Mouse (Mus musculus) cerebellum, adult 11-12 months (tissue): Measurements from ENCODE around the gene Ranbp3.

Experiments used
- DNase-seq: peaks from one replicate; pipeline ENCODE4 v3.0.0; 2022

Gene Ranbp3

DNA sequence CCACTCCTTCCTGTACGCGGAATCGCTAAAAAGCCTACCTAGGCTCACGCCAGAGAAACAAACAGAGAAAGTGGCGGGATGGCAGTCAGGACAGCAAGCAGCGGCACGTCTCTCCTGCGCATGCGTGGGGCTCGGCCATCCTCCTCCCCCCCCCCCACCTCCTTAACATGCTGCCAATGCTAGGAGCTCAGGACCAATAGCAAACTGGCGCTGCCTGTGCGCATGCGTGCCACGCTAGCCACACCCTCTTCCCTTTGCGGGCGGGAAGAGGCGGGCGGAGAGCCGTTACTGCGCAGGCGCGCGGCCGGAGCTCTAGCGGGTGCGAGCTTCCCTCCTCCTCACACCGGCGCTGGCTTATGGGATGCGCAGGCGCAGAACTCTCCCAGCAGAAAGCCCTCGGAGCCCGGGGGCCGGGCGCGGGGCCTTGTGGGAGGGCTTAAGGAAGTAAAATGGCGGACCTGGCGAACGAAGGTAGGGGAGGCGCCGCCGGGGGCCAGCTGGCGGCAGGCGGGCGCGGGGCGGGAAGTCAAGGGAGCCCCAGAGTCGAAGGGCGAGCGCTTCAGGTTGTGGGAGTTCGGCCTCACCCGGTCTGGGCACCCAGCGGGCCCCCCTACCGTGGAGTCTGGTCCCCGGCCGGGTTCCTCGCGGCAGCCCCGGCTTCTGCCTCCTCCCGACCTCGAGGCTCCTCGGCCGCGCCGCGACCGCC is at the start of gene Ranbp3:
Gene Ranbp3 (plus strand): TSS at position 354 of the 706 bp plus-strand sequence.
- peak; percentile 100 for DNase-seq

DNA sequence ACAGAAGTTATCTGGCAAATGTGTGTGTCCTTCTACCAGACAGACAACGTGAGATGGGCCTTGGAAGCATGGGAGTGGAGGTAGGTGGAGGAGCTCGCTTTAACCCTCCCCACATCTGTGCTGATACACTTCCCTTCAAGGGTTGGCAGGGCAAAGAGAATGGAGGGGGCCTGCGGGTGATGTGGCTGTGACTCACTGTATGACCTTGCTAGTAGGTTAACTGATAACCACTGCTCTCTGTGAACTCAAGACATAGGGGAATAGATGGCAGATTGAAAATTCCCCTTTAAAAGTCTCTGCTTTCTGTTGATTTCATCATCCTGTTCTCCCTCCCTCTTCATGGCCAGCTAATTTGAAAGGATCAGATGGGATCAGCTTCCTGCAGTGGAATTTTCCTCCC is 47.6 kb upstream of the Ranbp3 start:
- DNase-seq, result peak; percentile 30

DNA sequence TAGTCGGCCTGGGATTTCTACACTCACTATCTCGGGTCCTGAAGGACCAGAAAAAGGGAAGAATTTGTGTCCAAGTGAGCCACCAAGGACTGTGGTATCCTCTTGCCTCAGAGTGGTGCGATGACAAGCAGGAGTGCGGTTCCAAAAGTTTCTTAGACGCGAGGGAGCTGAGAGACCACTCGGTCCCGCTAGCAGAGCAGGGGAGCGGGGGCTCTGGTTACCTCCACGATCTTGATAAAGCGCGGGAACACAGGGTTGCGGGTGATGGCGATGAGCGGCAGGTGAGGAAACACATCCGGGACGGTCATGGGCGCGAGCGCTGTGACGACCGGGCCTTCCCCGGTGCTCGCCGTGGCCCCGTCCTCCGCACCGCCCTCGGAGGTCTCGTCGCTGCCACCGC is 46.8 kb upstream of the Ranbp3 start:
- DNase-seq, result no peak

DNA sequence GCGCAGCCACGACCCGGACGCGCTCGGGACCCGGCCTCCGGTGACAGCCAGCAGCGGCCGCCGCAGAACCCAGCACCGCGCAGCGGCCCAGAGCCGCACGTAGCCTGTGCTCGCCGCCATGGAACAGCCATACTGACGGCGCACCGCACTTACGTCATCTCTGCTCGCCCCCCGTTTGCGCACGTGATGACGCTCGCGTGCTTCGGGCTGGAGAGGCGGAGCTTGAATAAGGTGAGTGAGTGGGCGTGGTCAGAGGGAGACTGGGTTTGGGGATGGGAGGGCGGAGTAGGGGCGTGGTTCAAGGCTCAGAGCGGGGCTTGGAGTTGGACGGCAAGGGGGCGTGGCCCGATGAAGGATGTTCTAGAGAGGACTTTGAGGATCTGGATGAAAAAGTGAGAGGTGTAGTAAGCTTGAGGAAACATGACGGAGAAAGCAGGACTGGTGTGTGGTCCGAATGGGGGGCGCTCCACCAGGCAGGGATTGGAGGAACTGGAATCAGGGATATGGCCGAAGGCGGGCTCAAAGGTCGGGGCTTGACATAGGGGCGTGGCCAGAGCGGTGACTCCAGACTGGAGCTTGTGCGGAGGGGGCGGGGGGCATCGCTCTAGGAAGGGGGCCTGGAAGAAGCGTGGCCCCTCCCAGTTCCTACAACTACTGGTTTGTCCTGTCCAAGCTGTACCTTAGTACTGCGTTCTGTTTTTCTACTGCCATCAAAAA is 46.2 kb upstream of the Ranbp3 start, which contains the start of gene Lonp1:
Gene Lonp1 (minus strand): TSS at position 134 of the 717 bp plus-strand sequence.
- DNase-seq, result peak; percentile 97

DNA sequence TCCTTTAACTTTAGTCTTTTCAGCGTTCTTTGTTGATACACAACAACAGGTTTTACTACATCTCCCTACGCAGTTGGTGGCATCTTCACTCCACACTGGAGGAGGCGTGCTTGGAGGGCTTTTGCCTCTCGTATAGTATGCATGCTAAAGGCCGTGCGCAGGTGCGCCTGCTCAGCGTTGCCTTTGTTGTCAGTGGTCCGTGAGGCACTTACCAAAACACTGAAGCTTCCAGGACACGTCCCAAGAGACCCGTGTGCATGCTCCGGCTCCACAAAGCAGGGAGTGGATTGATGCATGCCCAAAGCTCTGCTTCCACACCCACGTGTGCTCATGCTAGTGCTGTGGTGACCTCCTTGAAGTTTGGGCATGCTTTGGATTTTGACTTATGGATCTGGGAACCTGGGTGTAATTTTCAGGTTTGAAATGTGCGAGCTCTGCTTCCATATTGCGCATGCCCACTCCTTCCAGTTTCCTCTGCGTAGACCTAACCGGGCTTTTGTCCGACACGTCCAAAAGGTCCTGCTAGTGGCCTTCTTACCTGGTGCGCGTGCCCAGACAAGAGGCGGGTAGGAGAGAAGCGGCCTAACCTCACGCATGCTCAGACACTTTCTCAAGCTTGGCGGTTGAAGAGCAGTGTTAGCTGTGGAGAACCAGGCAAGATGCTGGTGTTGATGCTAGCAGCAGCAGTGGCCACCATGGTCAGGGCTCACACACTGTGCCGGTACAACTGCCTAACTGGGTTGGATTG is 45.4 kb upstream of the Ranbp3 start, which contains the start of gene Catsperd:
Gene Catsperd (plus strand): TSS at position 614 of the 748 bp plus-strand sequence.
- peak; percentile 72 for DNase-seq

DNA sequence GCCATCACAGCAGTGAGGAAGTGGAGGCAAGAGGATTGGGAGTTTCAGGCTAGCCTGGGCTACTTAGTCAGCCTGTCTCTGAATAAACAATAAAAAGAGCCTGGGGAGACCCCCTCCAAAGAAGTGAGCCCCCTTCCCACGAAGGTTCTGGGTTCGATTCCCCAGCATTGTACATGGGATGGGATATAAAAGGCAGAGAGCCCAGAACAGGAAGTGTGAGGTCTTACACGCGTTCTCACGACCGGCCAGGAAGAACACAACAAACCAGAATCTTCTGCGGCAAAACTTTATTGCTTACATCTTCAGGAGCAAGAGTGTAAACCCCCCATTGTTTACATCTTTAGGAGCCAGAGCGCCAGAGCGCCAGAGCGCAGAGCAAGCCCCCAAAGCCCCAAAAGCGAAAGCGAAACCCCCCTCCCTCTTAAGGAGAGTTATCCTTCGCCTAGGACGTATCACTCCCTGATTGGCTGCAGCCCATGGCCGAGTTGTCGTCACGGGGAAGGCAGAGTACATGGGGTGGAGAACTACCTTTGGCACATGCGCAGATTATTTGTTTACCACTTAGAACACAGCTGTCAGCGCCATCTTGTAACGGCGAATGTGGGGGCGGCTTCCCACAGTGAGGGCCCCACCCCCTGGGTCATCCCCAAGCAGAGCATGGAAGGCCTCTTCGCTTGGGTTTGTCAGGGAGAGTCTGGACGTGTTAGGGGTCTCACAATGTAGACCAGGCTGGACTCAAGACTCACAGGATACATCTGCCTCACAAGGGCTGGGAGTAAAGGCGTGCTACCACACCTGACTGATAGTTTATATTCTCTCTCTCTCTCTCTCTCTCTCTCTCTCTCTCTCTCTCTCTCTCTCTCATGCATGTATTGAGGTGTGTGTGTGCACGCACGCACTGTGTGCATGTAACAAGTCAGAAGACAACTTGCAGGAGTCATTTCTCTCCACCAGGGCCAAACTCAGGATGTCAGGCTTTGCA is 43.0 kb upstream of the Ranbp3 start:
- DNase-seq, result peak; percentile 20

DNA sequence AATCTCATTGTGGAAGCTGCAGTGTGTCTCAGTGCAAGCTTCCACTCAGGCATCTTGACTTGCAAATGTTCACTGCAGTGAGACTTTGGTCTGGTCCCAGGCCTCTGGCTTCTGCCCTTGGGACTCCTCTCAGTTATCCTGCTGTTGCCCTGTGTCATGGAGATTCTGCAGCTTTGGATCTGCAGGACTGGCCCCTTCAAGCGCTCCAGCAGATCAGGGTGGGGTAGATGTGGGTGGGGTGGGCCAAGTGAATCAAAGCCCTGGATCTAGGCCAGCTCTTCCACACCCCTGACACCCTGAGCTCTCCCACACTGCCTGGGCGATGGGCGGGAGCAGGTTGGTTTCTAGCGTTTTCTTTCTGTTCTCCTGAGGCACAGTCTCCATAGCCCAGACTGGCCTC is 41.3 kb upstream of the Ranbp3 start:
- DNase-seq, result no peak

DNA sequence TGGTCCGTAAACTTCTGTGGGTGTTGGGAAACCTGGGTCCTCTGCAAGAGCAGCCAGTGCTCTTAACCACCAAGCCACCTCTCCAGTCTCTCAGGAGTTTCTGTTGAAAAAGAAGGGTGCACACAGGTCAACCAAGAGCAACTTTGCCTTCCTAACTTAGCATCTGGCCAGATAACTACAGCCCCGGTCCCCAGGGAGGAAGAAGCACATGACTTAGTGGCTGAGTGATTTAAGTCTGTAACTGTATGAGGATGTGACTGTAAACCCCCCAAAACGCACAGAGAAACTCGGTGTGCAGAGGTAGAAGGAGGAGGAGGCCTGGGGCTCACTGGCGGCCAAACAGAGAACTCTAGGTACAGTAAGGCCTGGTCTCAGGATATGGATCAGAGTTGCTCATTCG is 39.1 kb upstream of the Ranbp3 start:
- DNase-seq, result no peak

DNA sequence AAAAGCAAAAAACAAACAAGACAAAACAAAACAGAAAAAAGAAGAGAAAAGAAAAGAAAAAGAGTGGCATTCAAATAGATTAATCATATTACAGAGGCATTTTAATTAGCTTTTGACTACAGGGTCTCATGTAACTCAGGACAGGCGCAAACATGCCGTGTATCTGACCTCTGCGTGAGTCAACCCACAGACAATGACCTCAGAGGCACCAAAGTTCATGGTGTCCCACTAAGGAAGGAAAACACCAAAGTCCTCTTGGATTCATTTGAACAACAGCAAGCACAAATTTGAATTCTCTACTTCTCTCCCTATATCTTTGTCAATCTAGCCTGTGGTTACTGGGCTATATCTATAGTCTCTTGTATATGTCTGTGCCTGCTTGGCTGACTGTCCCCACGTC is 29.9 kb upstream of the Ranbp3 start:
- DNase-seq, result no peak

DNA sequence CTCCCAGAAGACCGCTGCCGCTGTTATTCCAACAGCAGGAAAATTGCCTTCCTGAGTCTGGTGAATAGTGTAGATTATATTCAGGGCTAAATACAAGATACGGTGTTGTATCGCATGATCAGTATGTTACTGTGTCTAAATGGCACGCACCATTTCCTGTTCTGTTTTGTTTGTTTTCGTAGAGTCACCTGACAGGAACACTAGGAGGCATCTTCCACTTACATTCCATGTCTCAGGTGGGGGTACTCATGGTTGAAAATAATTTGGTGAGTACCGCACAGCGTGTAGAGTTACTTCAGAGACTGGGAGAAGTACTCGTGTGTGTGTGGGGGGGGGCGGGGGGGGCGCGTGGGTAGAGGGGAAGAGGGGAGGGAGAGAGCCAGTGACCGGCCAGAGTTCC is 25.5 kb upstream of the Ranbp3 start:
- no peak for DNase-seq

DNA sequence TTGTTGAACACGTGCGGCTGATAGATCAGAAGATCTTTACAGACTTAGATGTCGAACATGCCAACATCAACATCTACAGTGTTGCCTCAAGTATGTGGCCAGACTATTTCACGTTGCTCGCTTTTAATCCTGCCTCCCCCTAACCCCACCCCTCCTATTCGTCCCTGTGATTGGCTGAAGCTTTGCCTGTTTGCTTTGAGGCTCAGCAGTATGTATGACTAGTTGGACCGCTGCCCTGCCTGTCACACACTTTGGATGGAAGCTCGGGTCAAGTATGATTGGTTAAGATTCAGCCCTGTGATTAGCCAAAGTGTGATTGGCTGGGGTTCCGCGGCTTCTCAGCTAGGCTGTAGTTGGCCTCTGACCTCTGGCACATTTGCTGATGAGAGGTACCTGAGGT is 21.3 kb upstream of the Ranbp3 start:
- no peak for DNase-seq

DNA sequence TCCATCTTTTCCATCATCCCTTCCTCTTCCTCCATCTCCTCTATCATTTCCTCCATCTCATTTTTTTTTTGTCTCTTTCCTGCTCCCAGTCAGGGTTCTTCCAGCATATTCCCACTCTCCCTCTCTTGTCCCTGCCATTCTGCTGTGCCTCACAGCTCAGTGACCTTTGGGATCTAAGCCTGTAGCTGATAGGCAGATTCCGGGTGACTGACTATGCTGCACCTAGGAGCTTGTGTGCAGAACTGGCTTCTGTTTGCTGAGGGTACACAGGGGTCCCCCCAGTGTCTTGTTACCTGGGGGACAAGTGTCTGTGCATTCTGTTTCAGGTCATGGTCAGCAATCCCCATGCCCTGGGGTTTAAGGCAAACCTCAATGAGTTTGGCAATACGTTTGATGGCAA is 18.3 kb upstream of the Ranbp3 start:
- DNase-seq, result no peak

DNA sequence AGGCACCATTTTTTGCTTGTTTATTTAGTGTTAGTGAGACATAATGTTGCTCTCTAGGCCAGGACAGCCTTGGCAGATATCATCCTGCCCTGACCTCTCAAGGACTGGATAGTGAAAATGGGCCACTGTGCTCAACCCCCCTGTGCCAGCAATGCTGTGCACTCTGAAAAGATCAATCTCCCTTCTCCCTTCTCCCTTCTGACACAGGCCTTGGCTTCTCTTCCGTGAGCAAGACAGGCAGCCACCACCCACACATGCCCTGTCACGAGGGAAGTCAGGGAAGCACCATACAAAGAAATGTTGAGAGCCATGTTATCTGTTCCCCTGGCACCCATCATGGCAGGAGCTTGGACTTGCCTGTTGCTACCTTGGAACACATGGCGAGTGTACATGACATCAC is 17.8 kb upstream of the Ranbp3 start:
- no peak for DNase-seq

DNA sequence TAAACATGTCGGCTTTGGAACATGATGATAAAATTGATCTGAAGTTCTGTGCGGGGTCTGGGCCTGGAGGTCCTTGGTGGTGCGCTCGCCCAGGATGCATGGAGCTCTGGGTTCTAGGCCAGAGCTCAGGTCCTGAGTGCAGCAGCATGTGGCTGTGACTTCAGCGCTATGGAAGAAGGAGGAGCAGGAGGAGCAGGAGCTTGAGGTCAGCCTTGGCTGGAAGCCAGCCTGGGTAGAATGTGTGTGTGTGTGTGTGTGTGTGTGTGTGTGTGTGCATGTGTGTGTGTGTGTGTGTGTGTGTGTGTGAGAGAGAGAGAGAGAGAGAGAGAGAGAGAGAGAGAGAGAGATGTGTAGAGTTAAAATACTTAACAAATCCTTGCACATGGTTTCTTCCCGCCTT is 16.9 kb upstream of the Ranbp3 start:
- DNase-seq, result no peak

DNA sequence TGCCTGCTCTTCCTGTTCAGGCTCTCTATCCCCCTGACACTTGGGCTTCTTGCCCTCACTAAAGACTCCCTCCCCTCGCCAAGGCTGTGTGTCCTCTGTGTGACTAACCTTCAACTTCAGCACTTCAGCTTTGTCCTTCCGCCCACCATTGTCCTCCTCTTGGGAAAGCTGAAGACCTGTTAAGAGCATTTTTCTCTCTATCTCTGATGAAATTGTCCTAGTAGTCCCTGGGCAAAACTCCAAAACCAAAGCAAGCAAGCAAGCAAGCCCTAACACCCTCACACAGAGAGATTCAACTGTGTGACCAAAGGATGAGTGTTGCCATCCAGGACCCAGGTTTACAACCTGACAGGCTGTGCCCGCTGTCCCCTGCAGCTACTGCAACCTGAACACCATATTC is 9.4 kb upstream of the Ranbp3 start:
- DNase-seq, result no peak

DNA sequence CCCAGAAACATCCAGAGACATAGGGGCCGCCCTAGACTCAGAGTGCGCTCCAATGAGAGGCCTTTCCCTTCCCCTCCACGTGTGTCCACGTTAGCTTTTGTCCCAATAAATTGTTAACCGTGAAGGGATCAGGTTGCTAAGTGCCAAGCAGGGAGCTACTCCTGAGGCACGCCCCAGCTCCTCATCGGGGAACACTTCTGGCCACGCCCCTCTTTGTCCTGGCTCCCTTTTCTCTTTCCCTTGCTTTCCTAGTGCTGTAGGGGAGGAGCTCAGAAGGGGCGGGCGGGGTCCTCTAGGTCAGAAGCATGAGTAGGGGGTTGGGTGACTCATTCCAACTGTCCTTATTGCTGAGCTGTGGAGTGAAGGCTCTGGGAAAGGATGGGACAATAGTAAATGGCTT is 8.8 kb upstream of the Ranbp3 start:
- DNase-seq, result no peak

DNA sequence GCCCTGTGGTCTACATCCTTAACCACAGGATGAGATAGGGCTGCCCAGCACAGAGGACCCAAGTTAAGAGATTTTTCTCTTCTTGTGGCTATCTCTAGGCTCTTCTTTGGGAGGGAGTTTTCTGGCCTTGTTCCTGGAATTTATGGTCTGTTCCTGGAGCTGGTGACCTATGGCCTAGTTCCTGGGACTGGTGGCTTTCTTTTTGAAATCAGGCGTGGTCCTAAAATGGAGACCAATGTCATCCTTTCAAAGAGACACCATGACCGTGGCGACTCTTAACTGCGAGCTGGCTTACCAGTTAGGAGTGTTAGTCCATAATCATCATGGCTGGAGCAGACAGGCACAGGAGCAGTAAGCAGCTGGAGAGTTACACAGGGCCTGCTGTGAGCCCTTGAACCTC is 6.7 kb upstream of the Ranbp3 start:
- no peak for DNase-seq

DNA sequence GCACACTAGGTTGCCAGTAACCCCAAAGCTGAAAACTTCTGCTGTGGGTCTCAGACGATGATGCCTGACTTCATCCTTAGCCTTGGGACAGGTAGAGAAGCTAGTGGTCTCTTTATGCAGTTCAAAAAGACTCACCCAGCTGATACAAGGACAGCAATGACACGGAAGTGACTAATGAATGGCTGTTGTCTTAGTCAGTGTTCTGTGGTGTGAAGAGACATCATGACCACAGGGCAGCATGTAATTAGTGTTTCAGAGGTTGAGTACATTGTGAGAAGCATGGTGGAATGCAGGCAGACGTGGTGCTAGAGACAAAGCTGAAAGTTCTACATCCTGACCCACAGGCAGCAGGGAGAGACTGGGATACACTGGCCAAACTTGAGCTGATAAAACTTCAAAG is 5.5 kb upstream of the Ranbp3 start:
- DNase-seq, result no peak

DNA sequence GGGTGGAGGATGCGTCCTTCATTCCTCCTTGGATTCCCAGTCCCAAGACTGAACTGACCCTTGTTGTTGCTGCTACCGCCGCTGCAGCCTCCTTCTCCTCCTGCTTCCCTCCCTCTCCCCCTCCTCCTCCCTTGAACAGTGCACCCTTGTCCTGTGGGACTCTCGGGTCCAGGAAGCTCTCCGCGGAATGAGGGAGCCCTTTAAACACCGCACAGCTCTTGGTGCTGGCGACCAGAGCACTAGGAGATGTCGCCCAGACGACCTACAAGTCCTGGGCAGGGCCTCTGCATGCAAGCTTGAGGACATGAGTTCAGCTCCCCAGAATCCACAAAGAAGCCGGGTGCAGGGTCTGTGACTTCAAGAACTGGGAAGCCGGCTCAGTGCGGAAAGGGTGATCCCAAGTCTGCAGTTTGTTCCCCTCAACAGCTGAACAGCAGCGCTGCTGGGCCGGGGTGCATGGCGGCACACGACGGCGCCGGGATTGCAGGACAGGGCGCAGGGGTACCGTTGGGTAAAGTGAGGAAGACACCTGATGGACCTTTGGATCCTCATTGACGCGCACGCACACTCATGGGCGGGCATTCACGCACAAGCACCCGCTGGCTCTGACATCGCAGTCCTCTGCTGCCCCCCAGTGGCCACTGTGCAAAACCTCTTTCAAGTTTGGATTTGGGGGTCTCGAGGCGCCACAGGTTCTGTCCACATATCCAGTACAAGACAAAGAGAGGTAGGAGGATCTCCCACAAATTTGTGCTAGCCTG is 4.5 kb upstream of the Ranbp3 start:
- DNase-seq, result peak; percentile 80

DNA sequence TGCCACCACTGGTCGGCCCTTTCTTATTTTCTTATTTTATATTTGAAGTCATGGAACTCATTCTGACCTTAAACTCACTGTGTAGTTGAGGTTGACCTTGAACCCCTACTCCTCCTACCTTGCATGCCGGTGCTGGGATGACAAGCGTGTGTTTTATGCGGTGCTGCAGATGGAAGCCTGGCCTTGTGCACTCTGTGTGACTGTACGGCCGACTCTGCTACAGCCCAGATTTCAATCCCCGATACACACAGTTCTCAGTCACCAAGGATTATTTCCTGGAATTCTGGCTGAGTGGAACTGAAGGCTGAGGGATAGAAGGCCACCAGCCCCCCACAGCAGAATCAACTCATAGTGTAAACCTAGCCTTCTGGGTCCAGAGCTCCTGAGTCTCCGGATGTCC is 3.3 kb upstream of the Ranbp3 start:
- DNase-seq, result no peak

DNA sequence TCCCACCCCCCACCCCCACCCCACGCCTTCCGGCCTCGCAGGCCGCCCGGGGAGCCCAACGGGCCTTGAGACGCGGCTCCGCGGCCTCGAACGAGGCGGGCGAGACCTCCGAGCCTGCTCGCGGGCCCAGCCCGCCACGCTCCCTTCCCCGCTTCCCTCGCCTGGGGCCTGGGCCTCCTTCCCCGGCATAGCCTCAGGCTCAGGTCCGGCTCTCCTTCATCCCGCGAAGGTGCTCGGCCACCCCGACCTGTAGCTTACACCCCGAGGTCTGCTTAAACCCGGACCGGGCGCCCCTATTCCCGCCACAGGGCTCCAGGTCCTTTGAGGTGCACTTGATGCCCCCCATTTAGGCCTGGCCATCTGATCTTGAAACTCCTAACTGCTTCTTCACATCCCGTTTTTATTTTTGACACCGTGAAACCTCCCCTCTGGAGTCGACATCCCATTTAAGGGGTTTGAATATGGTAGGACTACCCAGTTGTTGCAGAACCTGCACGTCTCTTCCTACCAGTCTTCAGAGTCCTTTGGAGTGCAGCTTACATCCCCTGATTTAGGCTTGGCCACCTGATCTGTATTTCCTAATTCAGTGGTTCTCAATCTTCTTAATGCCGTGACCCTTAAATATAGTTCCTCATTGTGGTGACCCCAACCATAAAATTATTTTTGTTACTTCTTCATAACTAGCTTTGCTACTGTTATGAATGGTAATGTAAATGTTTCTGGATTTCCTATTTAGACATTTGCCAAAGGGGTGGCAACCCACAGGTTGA is 738 bp downstream of the Ranbp3 start:
- peak; percentile 65 for DNase-seq
